Mouse (Mus musculus) embryo, embryonic 11 days (tissue): ENCODE measurements at regions not wholly inside any gene's neighbourhood (a gene's known extent, or its start where the extent isn't known, plus 50 kb on each side); places are given as distances from the start of the nearest gene placed in this dataset.

Experiments used
- DNase-seq: peaks from one replicate; pipeline ENCODE4 v3.0.0-alpha.2; 2015

GRCm38 (mm10) chr4:95105424-95105823 is 53.4 kb upstream of the Jun start:
- DNase-seq, result no peak

DNA sequence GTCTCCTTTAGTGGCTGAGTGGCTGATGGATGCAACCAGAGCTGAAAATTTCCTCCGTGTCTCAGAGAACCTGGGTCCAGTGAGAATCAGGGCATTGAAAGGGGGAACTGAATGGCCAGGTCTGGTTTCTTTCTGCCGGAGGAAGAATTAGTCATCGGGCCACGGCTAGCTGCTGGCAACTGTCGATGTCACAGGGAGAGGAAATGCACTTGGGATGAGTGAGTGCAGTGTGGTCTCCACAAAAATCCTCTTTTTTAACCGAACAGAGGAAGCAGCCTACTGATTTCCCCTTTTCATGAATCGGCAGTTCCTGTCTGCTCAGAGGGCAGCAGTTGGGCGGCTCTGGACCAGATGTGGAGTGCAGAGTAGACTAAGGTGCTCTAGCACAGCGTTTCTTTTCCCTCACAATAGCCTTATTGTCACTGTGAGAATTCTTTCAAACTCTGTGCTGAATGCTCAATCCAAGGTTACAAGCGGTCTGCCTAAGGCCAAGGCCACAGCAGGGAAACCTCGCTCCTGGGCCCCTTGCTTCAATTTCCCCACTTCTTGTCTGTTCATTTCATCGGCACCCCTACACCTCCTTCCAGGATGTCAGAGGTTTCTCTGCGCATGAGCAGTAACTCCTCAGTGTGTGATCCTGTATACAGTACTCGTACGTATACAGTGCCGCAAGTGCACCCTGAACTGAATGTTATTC is 54.1 kb upstream of the Jun start:
- DNase-seq, result peak; percentile 54

- DNase-seq, result no peak
These were observed 55.1 kb upstream of the Jun start for GRCm38 (mm10) chr4:95106881-95107665.

- DNase-seq, result no peak
These were observed 56.8 kb upstream of the Jun start for GRCm38 (mm10) chr4:95108811-95109210.

- no peak for DNase-seq
These were observed 58.8 kb upstream of the Jun start for GRCm38 (mm10) chr4:95110828-95111227.

DNA sequence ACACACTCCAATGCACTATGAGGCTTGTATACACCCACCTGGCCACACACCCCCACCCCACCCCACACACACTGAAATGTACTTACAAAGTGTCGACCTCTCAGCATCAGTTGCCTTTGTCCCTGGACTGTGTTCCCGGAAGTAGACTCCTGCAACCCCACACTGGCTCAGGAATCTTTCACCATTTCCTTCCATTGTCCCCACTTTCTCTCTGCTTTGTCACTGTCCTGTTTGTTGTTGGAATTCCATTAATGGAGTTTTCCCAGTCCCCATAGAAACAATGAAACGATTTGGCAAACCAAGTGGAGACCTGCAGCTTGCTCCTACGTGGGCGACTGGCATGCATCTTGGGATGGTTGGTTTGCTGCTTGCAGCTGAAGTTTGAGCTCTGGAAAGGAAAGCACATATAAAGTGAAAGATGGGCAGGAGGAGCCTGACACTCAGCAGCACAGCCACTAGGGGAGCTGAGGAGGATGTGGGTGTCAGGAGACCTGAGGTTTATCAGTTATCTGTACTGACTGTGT is 65.2 kb upstream of the Jun start:
- no peak for DNase-seq

DNA sequence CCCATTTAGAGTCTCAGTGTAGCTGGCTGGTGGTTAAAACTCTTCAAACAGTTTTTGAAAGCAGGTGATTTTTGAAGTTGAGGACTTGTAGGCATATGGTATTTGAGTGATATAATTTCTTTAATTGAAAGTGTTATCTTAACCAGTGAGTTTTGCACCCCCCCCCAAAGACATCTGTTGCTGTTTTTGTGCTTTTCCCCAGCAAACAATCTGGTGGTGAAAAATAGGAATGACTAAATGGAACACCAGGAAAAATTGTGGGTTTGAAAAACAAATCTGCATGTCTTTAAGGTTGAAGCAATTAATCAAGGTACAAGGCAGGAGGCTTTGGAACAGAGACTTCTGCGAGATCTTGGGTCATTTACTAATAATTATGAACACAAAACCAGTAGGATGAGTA is 68.9 kb upstream of the Jun start:
- no peak for DNase-seq

GRCm38 (mm10) chr4:95125346-95125745 is 73.3 kb upstream of the Jun start:
- DNase-seq, result no peak

DNA sequence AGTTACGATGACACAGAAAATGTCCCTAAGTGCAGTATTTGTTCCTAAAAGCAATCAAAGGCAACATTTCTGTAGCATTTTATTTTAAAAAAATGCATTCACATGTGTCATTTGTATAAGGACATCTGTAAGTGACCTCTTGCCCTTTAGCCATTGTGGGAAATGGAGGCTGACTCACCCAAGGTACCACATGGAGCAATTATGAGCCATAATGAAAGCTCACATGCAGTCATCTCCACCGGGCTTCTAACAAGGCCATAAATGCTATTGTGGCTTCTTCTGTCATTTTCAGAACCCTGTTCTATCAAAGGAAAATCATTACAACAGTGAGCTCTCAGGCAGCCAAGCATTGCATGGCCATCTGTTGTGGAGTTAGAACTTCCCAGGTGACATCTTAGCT is 75.9 kb upstream of the Jun start:
- no peak for DNase-seq

- no peak for DNase-seq
These were observed 81.8 kb upstream of the Jun start for GRCm38 (mm10) chr4:95133815-95134214.

GRCm38 (mm10) chr4:95134611-95135010 is 82.6 kb upstream of the Jun start:
- DNase-seq, result peak; percentile 44

GRCm38 (mm10) chr4:95137413-95138143 is 85.6 kb upstream of the Jun start:
- peak; percentile 55 for DNase-seq

- DNase-seq, result no peak
These were observed 86.7 kb upstream of the Jun start for GRCm38 (mm10) chr4:95138676-95139075.

DNA sequence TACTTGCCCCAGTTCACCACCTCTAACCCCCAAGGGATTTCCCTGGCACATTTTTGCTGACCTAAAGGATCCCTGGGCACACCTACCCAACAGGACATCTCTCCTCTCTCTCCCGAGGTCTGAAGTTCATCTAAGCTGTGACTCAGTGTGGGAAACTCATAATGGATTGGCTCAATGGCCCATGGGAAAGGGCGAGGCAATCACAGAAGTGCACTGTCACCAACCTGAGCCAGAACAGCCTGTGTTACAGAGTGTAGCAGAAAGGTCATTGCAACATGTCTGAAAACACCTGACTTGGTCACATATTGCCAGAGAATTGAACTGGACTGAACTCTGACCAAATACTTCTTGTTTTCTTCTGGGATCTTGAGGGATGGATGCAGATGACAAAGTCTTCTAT is 89.2 kb upstream of the Jun start:
- no peak for DNase-seq

DNA sequence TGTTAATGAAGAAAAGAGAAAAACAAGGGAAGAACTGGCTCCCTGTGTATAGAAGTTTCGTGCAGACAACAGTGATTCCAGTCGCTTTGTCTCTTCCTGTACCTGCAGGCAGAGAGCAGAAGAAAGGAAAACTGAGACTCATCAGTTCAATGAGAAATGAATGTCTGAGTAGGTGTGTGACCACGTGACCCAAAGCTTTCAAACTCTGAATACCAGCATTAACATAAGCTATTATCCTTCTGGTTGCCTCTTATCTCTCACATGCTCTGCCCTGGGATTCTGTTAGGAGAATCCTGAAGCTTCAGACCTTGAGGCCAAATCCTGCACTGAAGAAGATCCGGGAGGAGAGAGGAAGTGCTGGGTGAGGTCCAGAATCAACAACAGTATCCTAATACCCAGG is 91.1 kb upstream of the Jun start:
- no peak for DNase-seq

DNA sequence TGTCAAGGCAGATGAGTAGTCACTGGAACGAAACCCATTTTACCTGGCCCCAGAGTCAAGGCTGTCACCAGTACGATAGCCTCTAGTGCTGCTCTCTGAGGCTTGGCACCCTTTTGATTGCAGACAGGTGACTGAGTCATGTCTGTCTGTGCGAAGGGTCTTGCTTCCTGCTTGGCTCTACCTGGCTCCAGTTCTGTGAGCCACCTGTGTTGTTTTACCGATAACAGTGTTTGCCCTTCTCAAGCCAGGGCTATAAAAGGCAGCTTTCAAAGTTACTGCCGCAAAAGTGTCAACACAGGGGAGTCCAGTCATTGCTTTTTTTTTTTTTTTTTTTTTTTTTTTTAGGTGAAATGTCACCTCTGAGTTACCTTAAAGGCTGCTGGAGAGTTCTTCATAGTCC is 91.6 kb upstream of the Jun start:
- DNase-seq, result no peak

GRCm38 (mm10) chr4:95144440-95144839 is 92.4 kb upstream of the Jun start:
- no peak for DNase-seq

DNA sequence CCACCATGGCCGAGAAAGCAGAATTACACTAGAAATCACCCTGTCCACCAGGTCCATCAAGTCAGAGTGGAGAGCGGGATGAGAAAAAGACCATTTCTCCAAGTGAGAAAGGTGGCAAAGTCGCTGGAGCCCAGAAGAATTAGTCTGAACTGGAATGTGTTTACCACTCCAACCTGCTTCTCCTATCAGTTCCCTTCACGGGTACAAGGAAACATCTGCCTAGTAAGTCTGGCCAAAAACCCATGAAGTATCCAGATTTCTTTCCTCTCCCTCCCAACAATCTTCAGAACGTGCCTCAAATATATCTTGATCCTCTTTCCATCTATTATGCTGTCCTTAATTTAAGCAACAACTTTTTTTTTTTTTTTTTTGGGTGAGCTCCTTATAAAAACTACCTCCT is 94.2 kb upstream of the Jun start:
- no peak for DNase-seq

DNA sequence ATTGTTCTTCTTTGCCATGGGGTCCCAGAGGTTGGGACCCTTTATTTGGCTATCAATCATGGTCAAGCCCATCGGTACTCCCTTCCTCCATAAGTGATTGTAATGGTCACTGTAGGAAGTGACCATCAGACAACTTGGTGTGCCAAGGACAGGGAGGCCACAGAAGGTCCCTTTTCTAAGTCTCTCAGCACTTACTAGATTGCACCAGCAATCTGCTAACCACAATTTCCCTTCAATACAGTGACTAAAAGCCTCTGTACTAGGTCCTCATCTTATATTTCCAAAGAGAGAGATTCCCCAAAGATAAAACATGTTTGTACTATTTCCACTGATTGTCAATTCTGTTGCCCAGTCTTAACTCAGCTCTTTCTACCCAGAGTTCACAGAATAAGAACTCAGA is 96.6 kb upstream of the Jun start:
- no peak for DNase-seq

GRCm38 (mm10) chr4:95151678-95152077 is 99.7 kb upstream of the Jun start:
- no peak for DNase-seq

DNA sequence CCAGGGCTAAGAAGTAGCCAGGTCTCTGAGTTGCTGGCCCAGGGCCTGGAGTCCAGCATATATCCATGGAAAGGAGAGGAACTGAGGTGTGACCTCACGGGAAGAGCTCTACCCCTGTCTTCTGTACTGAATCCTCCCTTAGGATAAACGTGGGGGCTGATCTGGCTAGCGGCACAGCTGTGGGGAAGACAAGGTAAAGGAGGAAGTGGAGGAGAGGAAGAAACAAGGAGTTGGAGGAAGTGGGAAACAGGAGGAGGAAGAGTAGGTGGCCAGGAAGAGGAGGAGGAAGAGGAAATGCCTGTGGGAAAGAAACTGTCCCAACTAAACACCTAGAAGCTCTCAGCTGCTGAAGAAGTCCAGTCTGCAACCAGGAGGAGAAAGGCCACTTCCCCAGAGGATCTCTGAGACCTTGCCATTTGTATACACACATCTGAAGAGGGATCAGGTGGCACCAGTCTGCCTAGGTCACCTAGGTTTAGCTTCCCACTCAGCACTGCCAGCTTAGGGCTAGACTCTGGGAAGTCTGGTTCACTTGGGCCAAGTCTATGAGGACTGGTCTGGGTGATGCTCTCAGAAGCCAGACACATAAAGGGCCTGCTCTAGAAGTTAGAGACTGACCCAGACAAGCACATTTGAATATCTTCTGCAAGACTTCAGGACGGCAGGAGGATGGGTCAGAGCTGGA is 100.6 kb upstream of the Jun start:
- DNase-seq, result no peak

DNA sequence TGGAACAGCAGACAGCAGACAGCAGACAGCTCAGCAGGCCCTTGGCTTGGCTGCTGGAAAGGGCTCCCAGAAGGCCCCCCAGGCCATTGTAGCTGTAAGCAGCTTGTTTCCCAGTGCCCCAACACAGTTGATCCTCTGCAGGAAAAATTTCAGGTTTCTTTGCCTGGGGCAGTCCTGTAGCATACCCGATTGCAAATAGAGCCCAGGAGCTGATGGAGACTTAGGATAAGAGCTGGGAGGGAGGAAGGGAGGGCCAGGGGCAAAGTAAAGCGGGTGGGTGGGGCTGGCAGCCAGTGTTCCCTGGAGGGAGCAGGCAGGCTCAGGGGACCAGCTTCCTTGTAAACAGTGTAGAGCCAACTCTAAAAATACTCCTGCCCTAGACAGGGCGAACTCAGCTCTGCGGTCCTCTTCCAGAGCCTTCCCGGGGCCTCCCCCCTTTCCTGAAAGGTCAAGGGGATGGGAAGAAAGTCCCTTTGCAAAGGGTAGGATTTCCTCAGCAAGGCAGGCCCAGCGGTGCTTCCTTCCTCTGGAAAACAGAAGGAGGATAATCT is 101.8 kb upstream of the Jun start:
- peak; percentile 44 for DNase-seq

DNA sequence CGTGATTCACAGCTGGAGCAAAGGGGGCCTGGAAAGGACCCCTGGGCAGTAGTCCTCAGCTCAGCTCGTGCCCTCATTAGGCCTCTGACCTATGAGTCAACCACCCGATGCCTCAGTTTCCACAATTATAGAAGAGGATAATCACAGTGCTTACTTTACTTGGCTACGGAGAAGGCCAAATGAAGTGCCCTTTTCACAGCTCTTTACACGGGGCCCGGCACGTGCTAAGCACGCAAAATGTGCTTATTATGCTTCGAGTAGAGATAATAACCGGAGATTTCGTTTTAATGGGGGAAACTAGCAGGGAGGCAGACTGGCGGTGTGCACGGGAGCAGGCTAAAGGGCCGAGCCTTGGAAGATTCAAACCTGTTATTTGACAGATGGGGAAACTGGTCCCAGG is 102.4 kb upstream of the Jun start:
- no peak for DNase-seq
